Mouse (Mus musculus): Measurements from ENCODE around the gene Ndrg2.

- TF ChIP-seq CTCF (IDR thresholded peaks at IDR 0.05; ENCODE audit: low read depth) (peak; percentile 97), EP300 (optimal IDR thresholded peaks at IDR 0.05) (no peak)
Measured at GRCm38 (mm10) chr14:51902806-51903710, 10.9 kb downstream of the Ndrg2 start.
